ENCODE assay signal across 8 mouse cellular contexts in genomic region chr5:138994786-138995720, GRCm38 (mm10). TPM values are rescaled to one million over a fixed set of nuclear protein-coding genes. Genes with fewer than 3 reads are reported as not detected.
A peak's percentile ranks its signal among the peaks of the same experiment; 100 is the strongest.
DNase-seq lines count a peak whose midpoint lies in the region; ATAC-seq and TF ChIP-seq lines count a peak whose summit lies in the region.

No protein-coding gene starts in this region.

- no peaks in the 10 kb centered on the region for H3K9me3 ChIP-seq in forebrain, embryonic 11.5 days (ENCODE audit: control insufficient read depth, low read length)
- H3K9me3 ChIP-seq in heart, embryonic 15.5 days (replicated peaks): no peaks in the 10 kb centered on the region
- no peaks in the 10 kb centered on the region for H3K9me3 ChIP-seq in liver, embryonic 15.5 days (replicated peaks)
- no peaks in the 10 kb centered on the region for H3K9me3 ChIP-seq in neural tube, embryonic 14.5 days (ENCODE audit: control insufficient read depth, low read length)

- TF ChIP-seq CTCF in bone marrow, adult 2 months (IDR thresholded peaks at IDR 0.05; ENCODE audit: control insufficient read depth, insufficient read depth, low read length): no peak

- DNase-seq in 416B (ENCODE audit: low read depth): peak; percentile 62
- peak; percentile 84 for DNase-seq in forebrain, embryonic 11.5 days (ENCODE audit: low spot score)
- peak; percentile 91 for DNase-seq in kidney, postnatal 14 days
- peak; percentile 44 for DNase-seq in thymus, postnatal 14 days

- H3K36me3 ChIP-seq in forebrain, embryonic 11.5 days (ENCODE audit: control insufficient read depth, insufficient read depth, low read length): no peaks in the 10 kb centered on the region
- H3K36me3 ChIP-seq in heart, embryonic 15.5 days: no peaks in the 10 kb centered on the region
- H3K36me3 ChIP-seq in liver, embryonic 15.5 days (replicated peaks): no peaks in the 10 kb centered on the region
- no peaks in the 10 kb centered on the region for H3K36me3 ChIP-seq in neural tube, embryonic 14.5 days (ENCODE audit: control insufficient read depth, insufficient read depth, low read length)

- peak overlapping the region; percentile 33; the same call in 1 of the 2 replicates for H3K27ac ChIP-seq in bone marrow, adult 2 months (ENCODE audit: control insufficient read depth, insufficient read depth, low read depth, low read length, poor library complexity)
- H3K27ac ChIP-seq in forebrain, embryonic 11.5 days (ENCODE audit: low read depth, low read length): peak overlapping the region; percentile 53; the same call in 1 of the 2 replicates
- H3K27ac ChIP-seq in heart, embryonic 15.5 days: peak overlapping the region; percentile 98
- no peak overlapping the region for H3K27ac ChIP-seq in liver, embryonic 15.5 days (replicated peaks)
- peak overlapping the region; percentile 89 for H3K27ac ChIP-seq in neural tube, embryonic 14.5 days (ENCODE audit: low read depth, low read length)

- peak; percentile 37; the same call in 1 of the 2 replicates for TF ChIP-seq POLR2A in bone marrow, adult 2 months (IDR thresholded peaks at IDR 0.05; ENCODE audit: borderline replicate concordance, control insufficient read depth, low read depth, low read length)

- H3K4me3 ChIP-seq in bone marrow, adult 2 months (replicated peaks; ENCODE audit: control insufficient read depth, low read depth, low read length): peak overlapping the region; percentile 58
- peak overlapping the region; percentile 57 for H3K4me3 ChIP-seq in forebrain, embryonic 11.5 days (ENCODE audit: low read depth, low read length)
- peak overlapping the region; percentile 88 for H3K4me3 ChIP-seq in heart, embryonic 15.5 days
- H3K4me3 ChIP-seq in liver, embryonic 15.5 days (replicated peaks): peak overlapping the region; percentile 57
- H3K4me3 ChIP-seq in neural tube, embryonic 14.5 days (ENCODE audit: low read depth, low read length): peak overlapping the region; percentile 55

- no peaks in the 10 kb centered on the region; the same call in 1 of the 2 replicates for H3K4me1 ChIP-seq in bone marrow, adult 2 months (ENCODE audit: control insufficient read depth, insufficient read depth, low read length)
- peaks cover 35% of the 10 kb centered on the region for H3K4me1 ChIP-seq in forebrain, embryonic 11.5 days (replicated peaks; ENCODE audit: control insufficient read depth, insufficient read depth, low read length)
- peaks cover 82% of the 10 kb centered on the region for H3K4me1 ChIP-seq in heart, embryonic 15.5 days (replicated peaks)
- peaks cover 44% of the 10 kb centered on the region for H3K4me1 ChIP-seq in liver, embryonic 15.5 days (replicated peaks)
- peaks cover 22% of the 10 kb centered on the region for H3K4me1 ChIP-seq in neural tube, embryonic 14.5 days (ENCODE audit: control insufficient read depth, insufficient read depth, low read length)

- H3K9ac ChIP-seq in forebrain, embryonic 11.5 days (ENCODE audit: low read length): peak overlapping the region; percentile 66
- H3K9ac ChIP-seq in heart, embryonic 15.5 days: peak overlapping the region; percentile 95
- H3K9ac ChIP-seq in liver, embryonic 15.5 days: no peak overlapping the region
- H3K9ac ChIP-seq in neural tube, embryonic 14.5 days (replicated peaks; ENCODE audit: low read depth, low read length): peak overlapping the region; percentile 80

- peak overlapping the region; percentile 89 for H3K4me2 ChIP-seq in forebrain, embryonic 11.5 days (ENCODE audit: low read depth, low read length, severe bottlenecking)
- H3K4me2 ChIP-seq in heart, embryonic 15.5 days: peak overlapping the region; percentile 79
- H3K4me2 ChIP-seq in liver, embryonic 15.5 days: peak overlapping the region; percentile 74
- peak overlapping the region; percentile 92 for H3K4me2 ChIP-seq in neural tube, embryonic 14.5 days (ENCODE audit: low read depth, low read length)

- peaks cover 72% of the 10 kb centered on the region for H3K27me3 ChIP-seq in forebrain, embryonic 11.5 days (ENCODE audit: control insufficient read depth, insufficient read depth, low read length)
- peaks cover 60% of the 10 kb centered on the region for H3K27me3 ChIP-seq in heart, embryonic 15.5 days
- H3K27me3 ChIP-seq in liver, embryonic 15.5 days: peaks cover 99% of the 10 kb centered on the region
- H3K27me3 ChIP-seq in neural tube, embryonic 14.5 days (ENCODE audit: control insufficient read depth, insufficient read depth, low read length): peaks cover 40% of the 10 kb centered on the region

- WGBS in bone marrow, adult 2 months: 5% methylated on average over 117 of the region's 127 CpGs
- under 1% methylated on average over 96 of the region's 127 CpGs for WGBS in forebrain, embryonic 11.5 days
- WGBS in heart, embryonic 15.5 days: 0% methylated on average over 109 of the region's 127 CpGs
- WGBS in liver, embryonic 15.5 days (ENCODE audit: insufficient replicate concordance): under 1% methylated on average over 98 of the region's 127 CpGs
- WGBS in neural tube, embryonic 14.5 days: under 1% methylated on average over 75 of the region's 127 CpGs

- ATAC-seq in forebrain, embryonic 11.5 days (replicated peaks; ENCODE audit: low FRiP score): peak; percentile 37
- ATAC-seq in heart, embryonic 15.5 days (replicated peaks; ENCODE audit: insufficient number of reproducible peaks, insufficient read depth, low FRiP score, low read depth): peak; percentile 48
- peak; percentile 31; the same call in 1 of the 2 replicates for ATAC-seq in liver, embryonic 15.5 days (ENCODE audit: insufficient read depth)
- peak; percentile 61 for ATAC-seq in neural tube, embryonic 14.5 days (ENCODE audit: low read depth)

RNA-seq across cellular contexts. Expression of gene Pdgfa, which starts 2.1 kb away (rescaled TPM):
- 5.6 and 6.8 TPM in 2 replicates for polyA plus RNA-seq in bone marrow, adult 2 months (2011; ENCODE audit: insufficient read depth, insufficient read length, low replicate concordance, missing spikeins)
- polyA plus RNA-seq in forebrain, embryonic 11.5 days (2014; fragmentation: Nextera tagmentation; extraction: Ambion mirVana): 8.8 and 9.4 TPM in 2 replicates
- 46.0 and 51.1 TPM in 2 replicates for polyA plus RNA-seq in heart, embryonic 15.5 days (2015; fragmentation: Nextera tagmentation; extraction: Ambion mirVana)
- polyA plus RNA-seq in liver, embryonic 15.5 days (2015; fragmentation: Nextera tagmentation; extraction: Ambion mirVana): 1.6 and 3.0 TPM in 2 replicates
- polyA plus RNA-seq in neural tube, embryonic 14.5 days (2014; fragmentation: Nextera tagmentation; extraction: Ambion mirVana): 23.4 and 27.5 TPM in 2 replicates
